Mouse (Mus musculus) limb, embryonic 12.5 days (tissue): ENCODE results near the gene Chd9. TPM values are rescaled to one million over a fixed set of nuclear protein-coding genes. Genes with fewer than 3 reads are reported as not detected.

Experiments used
- ATAC-seq: fragments of 200-750 bp; cut with Nextera tagmentation; 2 replicates; pipeline ENCODE4 v1.8.0; 2017; ENCODE audit warnings: low read depth, moderate TSS enrichment; ENCODE audit not compliant: insufficient number of reproducible peaks, insufficient read depth, low FRiP score, low TSS enrichment
- H3K27ac ChIP-seq: fragments of 300-500 bp; sonication (generic); 2 replicates; pipeline ENCODE4 v1.5.1; 2016; ENCODE audit warnings: mild to moderate bottlenecking, moderate library complexity
- H3K27me3 ChIP-seq: fragments of 300-500 bp; sonication (generic); 2 replicates; pipeline ENCODE4 v1.6.1; 2016; ENCODE audit warnings: mild to moderate bottlenecking, moderate library complexity
- H3K36me3 ChIP-seq: fragments of 300-500 bp; sonication (generic); 2 replicates; pipeline ENCODE4 v1.6.1; 2016; ENCODE audit warnings: mild to moderate bottlenecking, moderate library complexity
- H3K4me1 ChIP-seq: fragments of 300-500 bp; sonication (generic); replicated peaks from 2 replicates; pipeline ENCODE4 v1.6.1; 2016
- H3K4me2 ChIP-seq: fragments of 300-500 bp; sonication (generic); 2 replicates; pipeline ENCODE4 v1.6.1; 2016; ENCODE audit warnings: mild to moderate bottlenecking, moderate library complexity
- H3K4me3 ChIP-seq: fragments of 300-500 bp; sonication (generic); replicated peaks from 2 replicates; pipeline ENCODE4 v1.5.1; 2016; ENCODE audit warnings: mild to moderate bottlenecking
- H3K9ac ChIP-seq: fragments of 300-500 bp; sonication (generic); replicated peaks from 2 replicates; pipeline ENCODE4 v1.6.1; 2016; ENCODE audit warnings: mild to moderate bottlenecking, moderate library complexity
- H3K9me3 ChIP-seq: fragments of 300-500 bp; sonication (generic); 2 replicates; pipeline ENCODE4 v1.6.1; 2016; ENCODE audit warnings: mild to moderate bottlenecking, moderate library complexity
- WGBS: fragments of 180-500 bp; shearing (Covaris S2); methylation state at CpG from one replicate; pipeline ENCODE4 v1.1.7; 2016; 5-methylcytosine and 5-hydroxymethylcytosine counted together
- polyA plus RNA-seq: library from polyadenylated mRNA; unstranded; fragments of >200 nt; fragmentation: Nextera tagmentation; extraction: Ambion mirVana; gene quantifications from 2 replicates; pipeline ENCODE4 v1.2.1, GENCODE M21; 2016

The Chd9 gene
- polyA plus RNA-seq, 1 experiment from 2014 or later, result 81.2 TPM

DNA sequence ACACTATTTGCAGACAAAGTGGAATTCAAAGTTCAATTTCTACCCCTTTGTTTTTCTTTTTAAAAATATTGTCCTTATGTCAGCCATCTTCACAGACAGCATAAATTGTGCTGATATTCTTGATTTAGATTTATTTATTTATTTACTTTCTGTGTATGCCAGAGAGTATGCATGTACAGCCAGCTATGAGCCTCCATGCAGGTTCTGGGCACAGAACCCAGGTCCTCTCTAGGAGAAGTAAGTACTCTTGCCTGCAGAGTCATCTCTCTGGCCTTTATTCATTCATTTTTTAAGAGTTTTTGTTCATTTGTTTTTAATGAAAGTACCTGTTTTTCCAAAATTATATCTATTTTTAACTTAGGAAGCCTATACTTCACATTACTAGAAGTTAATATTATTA, 129.6 kb downstream of the Chd9 start:
- Histone ChIP-seq H3K4me2 (peak overlapping the region; percentile 54), H3K27ac (no peak overlapping the region), H3K27me3 (no peaks in the 10 kb centered on the region), H3K9ac (no peak overlapping the region), H3K4me3 (no peak overlapping the region), H3K9me3 (no peaks in the 10 kb centered on the region), H3K4me1 (peaks cover 31% of the 10 kb centered on the region), H3K36me3 (peaks cover 14% of the 10 kb centered on the region)
- ATAC-seq, result no peak

GRCm38 (mm10) chr8:90959721-90960120, 131.6 kb downstream of the Chd9 start:
- no peaks in the 10 kb centered on the region for H3K9me3 ChIP-seq
- no peak overlapping the region for H3K4me3 ChIP-seq
- H3K4me1 ChIP-seq, result peaks cover 31% of the 10 kb centered on the region
- 89% methylated on average over 4 of the region's 4 CpGs for WGBS
- peaks cover 18% of the 10 kb centered on the region for H3K36me3 ChIP-seq
- H3K27me3 ChIP-seq, result no peaks in the 10 kb centered on the region
- H3K9ac ChIP-seq, result no peak overlapping the region
- H3K4me2 ChIP-seq, result no peak overlapping the region
- ATAC-seq, result no peak
- no peak overlapping the region for H3K27ac ChIP-seq

DNA sequence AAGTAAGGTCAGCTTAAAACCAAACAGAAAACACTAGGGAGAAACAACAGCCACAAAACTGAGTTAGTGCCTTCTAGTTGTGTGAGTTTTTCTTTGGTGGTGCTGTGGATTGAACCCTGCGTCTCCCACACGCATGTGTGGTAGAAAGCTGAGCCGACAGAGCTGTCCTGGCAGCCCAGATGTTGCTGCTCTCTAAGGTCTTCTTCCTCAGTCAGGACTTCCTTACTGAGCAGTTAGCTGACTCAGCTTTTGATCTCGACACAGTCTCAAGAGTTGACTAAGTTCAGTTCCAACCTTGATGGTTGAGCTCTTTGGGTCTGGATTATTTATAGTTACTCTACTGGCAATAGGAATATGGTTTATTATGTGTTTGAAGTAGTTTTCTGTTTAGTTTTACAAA, 133.5 kb downstream of the Chd9 start:
- WGBS, result 70% methylated on average over 4 of the region's 4 CpGs
- Histone ChIP-seq H3K9me3 (no peaks in the 10 kb centered on the region), H3K9ac (no peak overlapping the region), H3K27me3 (no peaks in the 10 kb centered on the region), H3K4me3 (no peak overlapping the region), H3K27ac (no peak overlapping the region), H3K4me2 (no peak overlapping the region), H3K36me3 (peaks cover 22% of the 10 kb centered on the region), H3K4me1 (peaks cover 24% of the 10 kb centered on the region)
- ATAC-seq, result no peak

DNA sequence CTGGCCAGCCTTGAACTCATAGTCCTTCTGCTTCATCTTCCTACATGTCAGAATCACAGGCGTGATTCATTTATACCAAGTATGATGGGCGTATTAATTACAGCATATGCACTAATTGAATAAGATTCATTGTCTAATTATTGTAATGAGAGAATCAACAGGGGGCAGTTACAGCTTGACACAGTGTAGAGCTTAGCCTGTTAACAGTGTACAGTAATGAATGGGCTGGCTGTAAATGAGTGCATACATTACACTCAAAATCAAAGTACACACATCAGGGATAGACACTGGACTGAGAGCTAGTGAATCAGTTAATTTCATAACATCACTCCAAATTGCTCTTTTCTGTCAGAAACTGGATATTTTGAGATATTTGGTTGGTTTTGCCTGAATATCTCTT, 135.9 kb downstream of the Chd9 start:
- no peak overlapping the region for H3K9ac ChIP-seq
- WGBS, result 90% methylated on average over 2 of the region's 2 CpGs
- H3K4me3 ChIP-seq, result no peak overlapping the region

GRCm38 (mm10) chr8:90965467-90966170, 137.5 kb downstream of the Chd9 start:
- Histone ChIP-seq H3K27me3 (no peaks in the 10 kb centered on the region), H3K27ac (no peak overlapping the region), H3K4me2 (no peak overlapping the region), H3K4me1 (peaks cover 3% of the 10 kb centered on the region; the same call in 1 of the 2 replicates), H3K36me3 (peaks cover 15% of the 10 kb centered on the region), H3K9me3 (no peaks in the 10 kb centered on the region), H3K4me3 (no peak overlapping the region), H3K9ac (no peak overlapping the region)
- WGBS, result 94% methylated on average over 9 of the region's 9 CpGs
- no peak for ATAC-seq

More for the DNA sequence above, 135.9 kb downstream of the Chd9 start:
- no peaks in the 10 kb centered on the region for H3K27me3 ChIP-seq
- peaks cover 7% of the 10 kb centered on the region for H3K4me1 ChIP-seq
- no peak overlapping the region for H3K27ac ChIP-seq
- H3K36me3 ChIP-seq, result peaks cover 23% of the 10 kb centered on the region
- no peaks in the 10 kb centered on the region for H3K9me3 ChIP-seq
- ATAC-seq, result no peak
- H3K4me2 ChIP-seq, result no peak overlapping the region

- Histone ChIP-seq H3K4me3 (no peak overlapping the region), H3K27me3 (no peaks in the 10 kb centered on the region), H3K4me1 (no peaks in the 10 kb centered on the region), H3K4me2 (no peak overlapping the region), H3K27ac (no peak overlapping the region), H3K9ac (no peak overlapping the region), H3K36me3 (peaks cover 15% of the 10 kb centered on the region; the same call in 1 of the 2 replicates), H3K9me3 (no peaks in the 10 kb centered on the region)
- 96% methylated on average over 4 of the region's 4 CpGs for WGBS
- no peak for ATAC-seq
These were observed 140.2 kb downstream of the Chd9 start for GRCm38 (mm10) chr8:90968307-90968706.

DNA sequence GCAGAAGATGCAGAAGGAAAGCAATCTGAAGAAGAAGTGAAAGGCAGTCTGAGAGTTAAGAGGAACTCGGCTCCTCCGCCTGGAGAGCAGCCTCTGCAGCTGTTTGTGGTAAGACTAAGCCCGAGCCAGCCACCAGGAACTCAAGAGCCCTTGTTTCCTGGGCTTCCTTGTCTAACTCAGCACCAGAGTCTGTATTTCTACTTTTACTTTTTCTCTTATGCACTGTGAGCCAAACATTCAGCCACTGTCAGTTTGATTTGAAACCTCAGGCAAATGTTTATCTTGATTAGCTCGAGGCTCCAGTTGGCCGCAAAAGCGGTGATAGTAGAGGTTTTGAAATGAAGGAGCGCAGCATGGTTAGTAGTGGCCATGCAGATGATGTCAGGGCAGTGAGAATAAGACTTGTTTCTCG, 148.8 kb downstream of the Chd9 start:
- no peak overlapping the region for H3K27ac ChIP-seq
- H3K27me3 ChIP-seq, result no peaks in the 10 kb centered on the region
- H3K9ac ChIP-seq, result no peak overlapping the region
- 78% methylated on average over 8 of the region's 8 CpGs for WGBS
- H3K4me1 ChIP-seq, result peaks cover 5% of the 10 kb centered on the region
- peaks cover 49% of the 10 kb centered on the region for H3K36me3 ChIP-seq
- no peak for ATAC-seq
- no peak overlapping the region for H3K4me3 ChIP-seq
- no peak overlapping the region for H3K4me2 ChIP-seq
- H3K9me3 ChIP-seq, result no peaks in the 10 kb centered on the region

- H3K4me2 ChIP-seq, result no peak overlapping the region
- WGBS, result 95% methylated on average over 3 of the region's 3 CpGs
- H3K27me3 ChIP-seq, result no peaks in the 10 kb centered on the region
- peaks cover 5% of the 10 kb centered on the region for H3K4me1 ChIP-seq
- peaks cover 60% of the 10 kb centered on the region for H3K36me3 ChIP-seq
- no peak overlapping the region for H3K4me3 ChIP-seq
- no peak for ATAC-seq
- no peaks in the 10 kb centered on the region for H3K9me3 ChIP-seq
- no peak overlapping the region for H3K9ac ChIP-seq
- H3K27ac ChIP-seq, result no peak overlapping the region
These were observed 150.6 kb downstream of the Chd9 start for GRCm38 (mm10) chr8:90978720-90979119.

DNA sequence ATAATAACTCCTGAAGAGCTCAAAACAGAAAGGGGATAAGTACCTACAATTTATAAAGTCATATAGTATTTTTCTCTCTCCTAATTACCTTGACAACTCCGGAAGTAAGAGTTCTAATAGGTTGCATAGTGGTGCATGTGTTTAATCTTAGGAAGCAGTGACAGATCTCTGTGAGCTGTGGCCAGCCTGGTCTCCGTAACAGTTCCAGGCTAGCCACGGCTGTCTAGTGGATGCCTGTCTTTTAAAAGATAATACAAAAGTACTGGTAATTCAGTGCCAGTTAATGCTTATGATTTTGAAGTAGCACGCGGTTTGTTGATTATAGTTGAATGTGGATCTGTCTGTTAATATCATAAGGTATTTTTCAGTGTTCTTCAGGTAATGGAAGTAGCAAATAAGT, 151.1 kb downstream of the Chd9 start:
- no peak overlapping the region for H3K27ac ChIP-seq
- WGBS, result 96% methylated on average over 5 of the region's 5 CpGs
- H3K36me3 ChIP-seq, result peaks cover 63% of the 10 kb centered on the region
- H3K4me3 ChIP-seq, result no peak overlapping the region
- H3K27me3 ChIP-seq, result no peaks in the 10 kb centered on the region
- H3K9me3 ChIP-seq, result no peaks in the 10 kb centered on the region
- ATAC-seq, result no peak
- H3K9ac ChIP-seq, result no peak overlapping the region
- H3K4me1 ChIP-seq, result peaks cover 5% of the 10 kb centered on the region
- H3K4me2 ChIP-seq, result no peak overlapping the region

- peaks cover 69% of the 10 kb centered on the region for H3K36me3 ChIP-seq
- no peaks in the 10 kb centered on the region for H3K27me3 ChIP-seq
- no peak overlapping the region for H3K27ac ChIP-seq
- WGBS, result 94% methylated on average over 3 of the region's 3 CpGs
- no peaks in the 10 kb centered on the region for H3K4me1 ChIP-seq
- no peak overlapping the region for H3K4me2 ChIP-seq
- H3K9me3 ChIP-seq, result no peaks in the 10 kb centered on the region
- H3K9ac ChIP-seq, result no peak overlapping the region
- no peak for ATAC-seq
- H3K4me3 ChIP-seq, result no peak overlapping the region
These were observed 153.9 kb downstream of the Chd9 start for GRCm38 (mm10) chr8:90982087-90982486.

- H3K27ac ChIP-seq, result no peak overlapping the region
- no peaks in the 10 kb centered on the region for H3K27me3 ChIP-seq
- no peaks in the 10 kb centered on the region for H3K9me3 ChIP-seq
- H3K4me2 ChIP-seq, result no peak overlapping the region
- no peak overlapping the region for H3K9ac ChIP-seq
- 12% methylated on average over 2 of the region's 2 CpGs for WGBS
- H3K4me1 ChIP-seq, result no peaks in the 10 kb centered on the region
- H3K4me3 ChIP-seq, result no peak overlapping the region
- no peak for ATAC-seq
- H3K36me3 ChIP-seq, result peaks cover 87% of the 10 kb centered on the region
These were observed 191.6 kb downstream of the Chd9 start for GRCm38 (mm10) chr8:91019726-91020125.

- H3K36me3 ChIP-seq, result peaks cover 91% of the 10 kb centered on the region
- no peak overlapping the region for H3K4me2 ChIP-seq
- no peak for ATAC-seq
- no peak overlapping the region for H3K9ac ChIP-seq
- no peaks in the 10 kb centered on the region for H3K9me3 ChIP-seq
- H3K27ac ChIP-seq, result no peak overlapping the region
- 79% methylated on average over 6 of the region's 6 CpGs for WGBS
- H3K4me3 ChIP-seq, result no peak overlapping the region
- no peaks in the 10 kb centered on the region for H3K4me1 ChIP-seq
- H3K27me3 ChIP-seq, result no peaks in the 10 kb centered on the region
These were observed 206.3 kb downstream of the Chd9 start for GRCm38 (mm10) chr8:91034417-91034816.
